Comparison of ENCODE assay signal across 9 mouse cellular contexts in genomic region chr8:120498926-120499605, GRCm38 (mm10).
DNase-seq lines count a peak whose midpoint lies in the region; ATAC-seq and TF ChIP-seq lines count a peak whose summit lies in the region.
"Had no signal": no experiment of that assay in that cellular context is flagged by ENCODE, and none has a peak within 500 bp of the region (broad histone marks: within the 10 kb centered on the region; RNA-seq: fewer than 3 reads in every experiment).

No protein-coding gene starts in this region.

- no peak overlapping the region for H3K4me3 ChIP-seq in thymus, adult 2 months (ENCODE audit: control insufficient read depth, insufficient read depth, low read length)
- H3K4me3 ChIP-seq in lung, embryonic 15.5 days, result no peak overlapping the region

- 0 out of 2 replicates have a peak, but pooled peaks have one; percentile 2 for ATAC-seq in common myeloid progenitor, adult 5-6 weeks (replicated peaks; ENCODE audit: low read depth, poor library complexity, severe bottlenecking)
- ATAC-seq in lung, embryonic 15.5 days (ENCODE audit: borderline replicate concordance, extremely low read depth, low FRiP score, low TSS enrichment), result no peak

- no peaks in the 10 kb centered on the region for H3K9me3 ChIP-seq in lung, embryonic 15.5 days

- no peak for TF ChIP-seq CTCF in thymus, adult 2 months (IDR thresholded peaks at IDR 0.05; ENCODE audit: borderline replicate concordance, control insufficient read depth, extremely low read depth, insufficient read depth, low read length, poor library complexity)

- peaks cover 86% of the 10 kb centered on the region for H3K4me1 ChIP-seq in thymus, adult 2 months (replicated peaks; ENCODE audit: control insufficient read depth, insufficient read depth, low read length)
- H3K4me1 ChIP-seq in lung, embryonic 15.5 days, result peaks cover 84% of the 10 kb centered on the region

- no peak for DNase-seq in thymus, adult 2 months
- no peak for DNase-seq in thymus, postnatal 14 days
- peak; percentile 79 to 87 for DNase-seq in heart, adult 18-20 months
- peak; percentile 90 for DNase-seq in kidney, adult 18-20 months
- peak; percentile 78 for DNase-seq in skeletal muscle tissue, adult 2 months (ENCODE audit: low read depth, low spot score)
- DNase-seq in T-cell, adult 2 months (ENCODE audit: low spot score), result no peak

- H3K27ac ChIP-seq in thymus, adult 2 months (ENCODE audit: control insufficient read depth, insufficient read depth, low read length), result peak overlapping the region; percentile 1; the same call in 1 of the 2 replicates
- H3K27ac ChIP-seq in lung, embryonic 15.5 days, result 0 out of 2 replicates have a peak overlapping the region, but pooled peaks have one; percentile 22
- H3K27ac ChIP-seq: macrophage had no signal

- no peak for TF ChIP-seq POLR2A in thymus, adult 2 months (IDR thresholded peaks at IDR 0.05; ENCODE audit: control insufficient read depth, extremely low read depth, insufficient read depth, low read length, poor library complexity)

- no peak overlapping the region for H3K9ac ChIP-seq in lung, embryonic 15.5 days

- no peak overlapping the region for H3K4me2 ChIP-seq in lung, embryonic 15.5 days

- H3K27me3 ChIP-seq in thymus, adult 2 months (ENCODE audit: control insufficient read depth, insufficient read depth, low read length), result no peaks in the 10 kb centered on the region
- no peaks in the 10 kb centered on the region for H3K27me3 ChIP-seq in lung, embryonic 15.5 days

- H3K36me3 ChIP-seq in thymus, adult 2 months (ENCODE audit: control insufficient read depth, insufficient read depth, low read length), result no peaks in the 10 kb centered on the region
- no peaks in the 10 kb centered on the region for H3K36me3 ChIP-seq in lung, embryonic 15.5 days

- 77% methylated on average over 9 of the region's 9 CpGs for WGBS in thymus, adult 2 months
- 29% methylated on average over 9 of the region's 9 CpGs for WGBS in lung, embryonic 15.5 days

Comparison
In these comparisons a context has a peak if more than half of its experiments do, and no peak if none do; other contexts are left out.
1. DNase-seq: peak in heart, adult 18-20 months (2 of 2), kidney, adult 18-20 months (single experiment) and skeletal muscle tissue, adult 2 months (single experiment); none in thymus, adult 2 months (single experiment), thymus, postnatal 14 days (single experiment) and T-cell, adult 2 months (single experiment).